Mouse (Mus musculus) olfactory bulb, adult 2 months (tissue): ENCODE measurements around the gene Crmp1.

Experiments
- CTCF ChIP-seq: fragments of 200-500 bp; IDR thresholded peaks from 2 replicates; pipeline ENCODE4 v1.5.1; 2012; ENCODE audit warnings: low read depth, mild to moderate bottlenecking, low read length, moderate library complexity; ENCODE audit not compliant: insufficient read depth
- POLR2A ChIP-seq: fragments of 200-500 bp; IDR thresholded peaks from 2 replicates; pipeline ENCODE4 v1.6.1; 2012; ENCODE audit warnings: mild to moderate bottlenecking, low read depth, low read length, moderate library complexity; ENCODE audit not compliant: insufficient read depth

DNA sequence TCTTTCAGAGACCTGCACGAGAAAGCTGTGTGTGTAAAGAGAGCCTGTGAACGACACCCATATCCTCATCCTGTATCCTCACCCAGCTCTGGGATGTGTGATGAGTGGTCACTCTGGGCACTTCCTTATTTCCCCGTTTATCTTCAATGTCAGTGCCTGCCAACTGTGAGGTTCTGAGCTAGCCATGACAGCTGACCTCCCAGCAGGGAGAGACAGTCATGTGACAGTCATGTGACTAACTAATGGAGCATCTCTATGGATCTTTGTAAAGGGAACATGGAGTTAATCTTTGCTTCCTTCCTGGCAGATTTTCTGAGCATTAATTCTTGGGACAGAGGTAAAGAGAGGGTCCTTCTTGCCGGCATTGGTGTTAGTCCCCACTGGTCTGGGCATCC, 28.0 kb upstream of the Crmp1 start:
- TF ChIP-seq CTCF: no peak
- TF ChIP-seq POLR2A: no peak
